Mouse (Mus musculus): ENCODE data around the gene Ephx3.

- TF ChIP-seq GATA1 (IDR thresholded peaks at IDR 0.05; ENCODE audit: low read length) = no peak
- no peak for TF ChIP-seq TAL1 (IDR thresholded peaks at IDR 0.05; ENCODE audit: low read length)
Observed at GRCm38 (mm10) chr17:32238589-32238988, 49.2 kb upstream of the Ephx3 start.
